Comparison of ENCODE assay signal across 14 mouse cellular contexts in genomic region chr5:107983946-107984345, GRCm38 (mm10).
"Had no signal": no experiment of that assay in that cellular context is flagged by ENCODE, and none has a peak within 500 bp of the region (broad histone marks: within the 10 kb centered on the region; RNA-seq: fewer than 3 reads in every experiment).

No protein-coding gene starts in this region.

- ATAC-seq: intestine, embryonic 15.5 days; midbrain, embryonic 15.5 days had no signal

- H3K4me3 ChIP-seq: intestine, embryonic 15.5 days; left cerebral cortex, adult 2 months; limb, embryonic 15.5 days; liver, embryonic 15.5 days; lung, embryonic 15.5 days; megakaryocyte, embryonic 14.5 days; midbrain, embryonic 15.5 days; neural tube, embryonic 12.5 days had no signal

- H3K27me3 ChIP-seq: intestine, embryonic 15.5 days; limb, embryonic 15.5 days; liver, embryonic 15.5 days; lung, embryonic 15.5 days; megakaryocyte, embryonic 14.5 days; midbrain, embryonic 15.5 days; neural tube, embryonic 12.5 days had no signal

- DNase-seq: lung, postnatal 14 days; right cerebral cortex, postnatal 4 days; thymus, adult 18-20 months; thymus, postnatal 14 days had no signal

- H3K4me2 ChIP-seq: intestine, embryonic 15.5 days; limb, embryonic 15.5 days; liver, embryonic 15.5 days; lung, embryonic 15.5 days; midbrain, embryonic 11.5 days; midbrain, embryonic 15.5 days; neural tube, embryonic 12.5 days had no signal

- H3K36me3 ChIP-seq: intestine, embryonic 15.5 days; limb, embryonic 15.5 days; liver, embryonic 15.5 days; lung, embryonic 15.5 days; midbrain, embryonic 15.5 days; neural tube, embryonic 12.5 days had no signal

- H3K9ac ChIP-seq: intestine, embryonic 15.5 days; limb, embryonic 15.5 days; liver, embryonic 15.5 days; lung, embryonic 15.5 days; midbrain, embryonic 15.5 days; neural tube, embryonic 12.5 days had no signal

- H3K27ac ChIP-seq: intestine, embryonic 15.5 days; left cerebral cortex, adult 2 months; limb, embryonic 15.5 days; liver, embryonic 15.5 days; lung, embryonic 15.5 days; macrophage; midbrain, embryonic 15.5 days; neural tube, embryonic 12.5 days had no signal

- H3K9me3 ChIP-seq: intestine, embryonic 15.5 days; limb, embryonic 15.5 days; liver, embryonic 15.5 days; lung, embryonic 15.5 days; megakaryocyte, embryonic 14.5 days; midbrain, embryonic 15.5 days; neural tube, embryonic 12.5 days had no signal

- H3K4me1 ChIP-seq: neural tube, embryonic 12.5 days had no signal
